Mouse (Mus musculus): ENCODE data around the gene Golga1.

DNA sequence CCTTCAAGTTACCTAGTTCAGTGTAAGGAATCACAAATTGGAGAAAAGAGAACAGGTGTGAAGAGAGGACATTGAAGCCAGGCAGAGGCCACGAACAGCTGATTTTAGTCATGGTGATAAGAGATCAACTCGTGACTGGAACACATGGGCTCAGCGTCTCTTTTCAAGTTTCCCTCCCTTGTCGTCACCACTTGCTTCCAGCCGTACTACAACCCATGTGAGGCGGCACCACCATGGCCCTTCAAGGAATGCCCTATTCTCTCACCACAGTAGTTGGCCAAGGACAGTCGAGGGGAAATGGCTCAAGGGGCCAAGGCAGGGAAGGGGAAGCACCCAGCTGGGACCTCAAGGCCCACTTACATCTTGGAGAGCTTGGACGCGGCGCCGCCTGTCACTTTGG, 61.0 kb downstream of the Golga1 start:
- TF ChIP-seq POLR2A (IDR thresholded peaks at IDR 0.05; ENCODE audit: borderline replicate concordance, control insufficient read depth, low read depth, low read length) (no peak), CTCF (IDR thresholded peaks at IDR 0.05; ENCODE audit: control insufficient read depth, insufficient read depth, low read length) (no peak)

All from bone marrow, adult 2 months (tissue).